Mouse (Mus musculus) midbrain, embryonic 15.5 days (tissue): ENCODE results near the gene Fbxl18. TPM values are rescaled to one million over a fixed set of nuclear protein-coding genes. Genes with fewer than 3 reads are reported as not detected.

Source experiments
- ATAC-seq: fragments of 200-750 bp; cut with Nextera tagmentation; replicated peaks from 2 replicates; pipeline ENCODE4 v1.8.0; 2017; ENCODE audit warnings: moderate TSS enrichment
- H3K27ac ChIP-seq: fragments of 300-500 bp; sonication (generic); 2 replicates; pipeline ENCODE4 v1.5.1; 2015; ENCODE audit warnings: mild to moderate bottlenecking, inconsistent platforms
- H3K27me3 ChIP-seq: fragments of 300-500 bp; sonication (generic); replicated peaks from 2 replicates; pipeline ENCODE4 v1.6.1; 2015; ENCODE audit warnings: inconsistent platforms
- H3K36me3 ChIP-seq: fragments of 300-500 bp; sonication (generic); replicated peaks from 2 replicates; pipeline ENCODE4 v1.6.1; 2015; ENCODE audit warnings: inconsistent platforms
- H3K4me1 ChIP-seq: fragments of 300-500 bp; sonication (generic); 2 replicates; pipeline ENCODE4 v1.6.1; 2015; ENCODE audit warnings: inconsistent platforms
- H3K4me2 ChIP-seq: fragments of 300-500 bp; sonication (generic); 2 replicates; pipeline ENCODE4 v1.6.1; 2015; ENCODE audit warnings: inconsistent platforms, mild to moderate bottlenecking, moderate library complexity
- H3K4me3 ChIP-seq: fragments of 300-500 bp; sonication (generic); 2 replicates; pipeline ENCODE4 v1.5.1; 2015; ENCODE audit warnings: mild to moderate bottlenecking, inconsistent platforms
- H3K9ac ChIP-seq: fragments of 300-500 bp; sonication (generic); 2 replicates; pipeline ENCODE4 v1.6.1; 2015; ENCODE audit warnings: mild to moderate bottlenecking, inconsistent platforms
- H3K9me3 ChIP-seq: fragments of 300-500 bp; sonication (generic); 2 replicates; pipeline ENCODE4 v1.6.1; 2016; ENCODE audit warnings: inconsistent platforms
- WGBS: fragments of 180-500 bp; shearing (Covaris S2); methylation state at CpG from one replicate; pipeline ENCODE4 v1.1.7; 2015; ENCODE audit warnings: mixed read lengths; 5-methylcytosine and 5-hydroxymethylcytosine counted together
- polyA plus RNA-seq: library from polyadenylated mRNA; unstranded; fragments of >200 nt; fragmentation: Nextera tagmentation; extraction: Ambion mirVana; gene quantifications from 2 replicates; pipeline ENCODE4 v1.2.1, GENCODE M21; 2015

The Fbxl18 gene
- polyA plus RNA-seq, 1 experiment from 2014 or later: 43.0 TPM

GRCm38 (mm10) chr5:142926940-142927228, 31.7 kb upstream of the Fbxl18 start:
- H3K9me3 ChIP-seq: no peaks in the 10 kb centered on the region
- no peak for ATAC-seq
- H3K36me3 ChIP-seq: no peaks in the 10 kb centered on the region
- H3K27ac ChIP-seq: no peak overlapping the region
- H3K4me2 ChIP-seq: no peak overlapping the region
- no peak overlapping the region for H3K4me3 ChIP-seq
- H3K27me3 ChIP-seq: peaks cover 8% of the 10 kb centered on the region
- peaks cover 15% of the 10 kb centered on the region for H3K4me1 ChIP-seq
- no peak overlapping the region for H3K9ac ChIP-seq
- 41% methylated on average over 3 of the region's 3 CpGs for WGBS

GRCm38 (mm10) chr5:142926204-142926939, 31.2 kb upstream of the Fbxl18 start:
- 22% methylated on average over 13 of the region's 13 CpGs for WGBS
- Histone ChIP-seq H3K27me3 (peaks cover 8% of the 10 kb centered on the region), H3K4me3 (no peak overlapping the region), H3K4me2 (no peak overlapping the region), H3K9ac (no peak overlapping the region), H3K4me1 (peaks cover 15% of the 10 kb centered on the region), H3K27ac (no peak overlapping the region), H3K36me3 (no peaks in the 10 kb centered on the region), H3K9me3 (no peaks in the 10 kb centered on the region)
- no peak; the same call in 1 of the 2 replicates for ATAC-seq

- Histone ChIP-seq H3K4me2 (no peak overlapping the region), H3K4me1 (peaks cover 15% of the 10 kb centered on the region), H3K27me3 (peaks cover 8% of the 10 kb centered on the region), H3K9ac (no peak overlapping the region), H3K9me3 (no peaks in the 10 kb centered on the region), H3K36me3 (no peaks in the 10 kb centered on the region), H3K27ac (no peak overlapping the region), H3K4me3 (no peak overlapping the region)
- ATAC-seq: no peak
- 83% methylated on average over 11 of the region's 12 CpGs for WGBS
These were observed 29.2 kb upstream of the Fbxl18 start for GRCm38 (mm10) chr5:142924336-142924959.

GRCm38 (mm10) chr5:142923781-142924180, 28.6 kb upstream of the Fbxl18 start:
- H3K4me1 ChIP-seq: peaks cover 9% of the 10 kb centered on the region
- WGBS: 77% methylated on average over 3 of the region's 3 CpGs
- H3K36me3 ChIP-seq: no peaks in the 10 kb centered on the region
- no peak overlapping the region for H3K4me3 ChIP-seq
- H3K27ac ChIP-seq: no peak overlapping the region
- no peaks in the 10 kb centered on the region for H3K9me3 ChIP-seq
- no peak for ATAC-seq
- H3K9ac ChIP-seq: no peak overlapping the region
- H3K4me2 ChIP-seq: no peak overlapping the region
- peaks cover 2% of the 10 kb centered on the region for H3K27me3 ChIP-seq

GRCm38 (mm10) chr5:142922251-142922650, 27.0 kb upstream of the Fbxl18 start:
- peaks cover 7% of the 10 kb centered on the region; the same call in 1 of the 2 replicates for H3K4me1 ChIP-seq
- no peak overlapping the region for H3K9ac ChIP-seq
- no peak overlapping the region for H3K27ac ChIP-seq
- H3K4me3 ChIP-seq: no peak overlapping the region
- H3K36me3 ChIP-seq: no peaks in the 10 kb centered on the region
- ATAC-seq: no peak
- H3K9me3 ChIP-seq: no peaks in the 10 kb centered on the region
- WGBS: 88% methylated on average over 5 of the region's 5 CpGs
- no peaks in the 10 kb centered on the region for H3K27me3 ChIP-seq
- no peak overlapping the region for H3K4me2 ChIP-seq

- ATAC-seq: no peak
- no peak overlapping the region for H3K27ac ChIP-seq
- H3K4me2 ChIP-seq: no peak overlapping the region
- no peaks in the 10 kb centered on the region for H3K36me3 ChIP-seq
- 85% methylated on average over 6 of the region's 6 CpGs for WGBS
- H3K9me3 ChIP-seq: no peaks in the 10 kb centered on the region
- no peaks in the 10 kb centered on the region for H3K27me3 ChIP-seq
- H3K4me3 ChIP-seq: no peak overlapping the region
- peaks cover 3% of the 10 kb centered on the region; the same call in 1 of the 2 replicates for H3K4me1 ChIP-seq
- H3K9ac ChIP-seq: no peak overlapping the region
These were observed 25.8 kb upstream of the Fbxl18 start for GRCm38 (mm10) chr5:142921074-142921459.

GRCm38 (mm10) chr5:142920311-142921073, 25.3 kb upstream of the Fbxl18 start:
- no peak overlapping the region for H3K4me3 ChIP-seq
- no peaks in the 10 kb centered on the region for H3K27me3 ChIP-seq
- 71% methylated on average over 8 of the region's 8 CpGs for WGBS
- H3K27ac ChIP-seq: no peak overlapping the region
- no peaks in the 10 kb centered on the region for H3K9me3 ChIP-seq
- no peak for ATAC-seq
- no peaks in the 10 kb centered on the region for H3K4me1 ChIP-seq
- H3K4me2 ChIP-seq: no peak overlapping the region
- H3K36me3 ChIP-seq: no peaks in the 10 kb centered on the region
- H3K9ac ChIP-seq: no peak overlapping the region

- Histone ChIP-seq H3K4me3 (no peak overlapping the region), H3K9me3 (no peaks in the 10 kb centered on the region), H3K27ac (no peak overlapping the region), H3K9ac (no peak overlapping the region), H3K4me1 (no peaks in the 10 kb centered on the region), H3K4me2 (no peak overlapping the region), H3K36me3 (no peaks in the 10 kb centered on the region), H3K27me3 (no peaks in the 10 kb centered on the region)
- WGBS: 92% methylated on average over 8 of the region's 8 CpGs
- no peak for ATAC-seq
These were observed 22.2 kb upstream of the Fbxl18 start for GRCm38 (mm10) chr5:142917402-142917801.

GRCm38 (mm10) chr5:142916593-142916992, 21.4 kb upstream of the Fbxl18 start:
- Histone ChIP-seq H3K36me3 (no peaks in the 10 kb centered on the region), H3K9me3 (no peaks in the 10 kb centered on the region), H3K4me1 (no peaks in the 10 kb centered on the region), H3K4me2 (no peak overlapping the region), H3K27me3 (no peaks in the 10 kb centered on the region), H3K4me3 (no peak overlapping the region), H3K9ac (no peak overlapping the region), H3K27ac (no peak overlapping the region)
- 82% methylated on average over 7 of the region's 7 CpGs for WGBS
- ATAC-seq: no peak

- Histone ChIP-seq H3K36me3 (no peaks in the 10 kb centered on the region), H3K27me3 (no peaks in the 10 kb centered on the region), H3K4me3 (no peak overlapping the region), H3K9ac (no peak overlapping the region), H3K4me1 (no peaks in the 10 kb centered on the region), H3K4me2 (no peak overlapping the region), H3K9me3 (no peaks in the 10 kb centered on the region), H3K27ac (no peak overlapping the region)
- 92% methylated on average over 11 of the region's 11 CpGs for WGBS
- ATAC-seq: no peak
These were observed 20.0 kb upstream of the Fbxl18 start for GRCm38 (mm10) chr5:142915231-142915630.

- Histone ChIP-seq H3K4me2 (no peak overlapping the region), H3K9me3 (no peaks in the 10 kb centered on the region), H3K36me3 (no peaks in the 10 kb centered on the region), H3K4me3 (no peak overlapping the region), H3K27me3 (no peaks in the 10 kb centered on the region), H3K9ac (no peak overlapping the region), H3K4me1 (peaks cover 11% of the 10 kb centered on the region), H3K27ac (no peak overlapping the region)
- ATAC-seq: no peak
- 82% methylated on average over 4 of the region's 4 CpGs for WGBS
These were observed 17.5 kb upstream of the Fbxl18 start for GRCm38 (mm10) chr5:142912739-142913138.

GRCm38 (mm10) chr5:142912320-142912719, 17.1 kb upstream of the Fbxl18 start:
- no peak for ATAC-seq

More at GRCm38 (mm10) chr5:142912320-142912719, 17.1 kb upstream of the Fbxl18 start:
- no peak overlapping the region for H3K9ac ChIP-seq
- H3K36me3 ChIP-seq: no peaks in the 10 kb centered on the region
- H3K9me3 ChIP-seq: no peaks in the 10 kb centered on the region
- WGBS: 91% methylated on average over 3 of the region's 3 CpGs
- no peak overlapping the region for H3K27ac ChIP-seq
- peaks cover 15% of the 10 kb centered on the region for H3K4me1 ChIP-seq
- no peak overlapping the region for H3K4me2 ChIP-seq
- no peak overlapping the region for H3K4me3 ChIP-seq
- H3K27me3 ChIP-seq: no peaks in the 10 kb centered on the region
